Mouse (Mus musculus) liver, adult 2 months (tissue): Measurements from ENCODE around the gene Rabggta. TPM values are rescaled to one million over a fixed set of nuclear protein-coding genes. Genes with fewer than 3 reads are reported as not detected.

Experiments used
- DNase-seq: peaks from one replicate; pipeline ENCODE4 v3.0.0-alpha.2; 2011; ENCODE audit warnings: low read depth, low spot score; ENCODE audit errors: extremely low read depth
- H3K27ac ChIP-seq: fragments of 200-500 bp; replicated peaks from 2 replicates; pipeline ENCODE4 v1.5.1; 2012; ENCODE audit warnings: low read depth, mild to moderate bottlenecking, control low read depth, inconsistent platforms, low read length; ENCODE audit not compliant: insufficient read depth
- H3K27me3 ChIP-seq: fragments of 200-500 bp; 2 replicates; pipeline ENCODE4 v1.6.1; 2012; ENCODE audit warnings: mild to moderate bottlenecking, moderate library complexity, low read length, inconsistent platforms; ENCODE audit not compliant: control insufficient read depth, insufficient read depth
- H3K36me3 ChIP-seq: fragments of 200-500 bp; 2 replicates; pipeline ENCODE4 v1.6.1; 2012; ENCODE audit warnings: low read length, inconsistent platforms; ENCODE audit not compliant: control insufficient read depth, insufficient read depth
- H3K4me1 ChIP-seq: fragments of 200-500 bp; 2 replicates; pipeline ENCODE4 v1.6.1; 2011; ENCODE audit warnings: low read length; ENCODE audit not compliant: control insufficient read depth, insufficient read depth
- H3K4me3 ChIP-seq: fragments of 200-500 bp; 2 replicates; pipeline ENCODE4 v1.5.1; 2011; ENCODE audit warnings: low read depth, mild to moderate bottlenecking, control low read depth, low read length, moderate library complexity; ENCODE audit not compliant: insufficient read depth
- H3K79me2 ChIP-seq: fragments of 200-500 bp; 2 replicates; pipeline ENCODE4 v1.6.1; 2012; ENCODE audit warnings: inconsistent platforms, mild to moderate bottlenecking, low read length, moderate library complexity; ENCODE audit not compliant: control insufficient read depth, insufficient read depth
- H3K9ac ChIP-seq: fragments of 200-500 bp; 2 replicates; pipeline ENCODE4 v1.6.1; 2012; ENCODE audit warnings: low read depth, mild to moderate bottlenecking, control low read depth, inconsistent platforms, low read length
- CTCF ChIP-seq: fragments of 200-500 bp; IDR thresholded peaks from 2 replicates; pipeline ENCODE4 v1.5.1; 2011; ENCODE audit warnings: low read depth, low read length, control low read depth
- POLR2A ChIP-seq: fragments of 200-500 bp; IDR thresholded peaks from 2 replicates; pipeline ENCODE4 v1.6.1; 2011; ENCODE audit warnings: low read length, control low read depth; ENCODE audit not compliant: insufficient read depth; ENCODE audit errors: extremely low read depth
- WGBS: fragments of 180-500 bp; shearing (Covaris S2); methylation state at CpG from one replicate; pipeline ENCODE4 v1.1.7; 2018; 5-methylcytosine and 5-hydroxymethylcytosine counted together
- polyA plus RNA-seq: library from polyadenylated mRNA; depleted of rRNA; stranded (reverse); fragments of >200 nt; gene quantifications from 2 replicates; pipeline ENCODE4 v1.2.3, GENCODE M21; 2012
- total RNA-seq: library from RNA; depleted of rRNA; stranded (reverse); fragments of >200 nt; gene quantifications from 2 replicates; pipeline ENCODE4 v1.2.3, GENCODE M21; 2014

The Rabggta gene
- total and polyA plus RNA-seq, 2 experiments, result 28.7 to 64.0 TPM

GRCm38 (mm10) chr14:55737086-55737687 lies 15.1 kb upstream of the Rabggta start:
- TF ChIP-seq POLR2A, result no peak
- TF ChIP-seq CTCF, result no peak
- H3K27ac ChIP-seq, result peak overlapping the region; percentile 15
- H3K4me3 ChIP-seq, result no peak overlapping the region
- peak; percentile 54 for DNase-seq
- H3K4me1 ChIP-seq, result peaks cover 12% of the 10 kb centered on the region
- no peak overlapping the region for H3K9ac ChIP-seq
- whole genome bisulfite sequencing, result 56% methylated on average over 9 of the region's 9 CpGs
- H3K36me3 ChIP-seq, result peaks cover 27% of the 10 kb centered on the region
- no peaks in the 10 kb centered on the region for H3K27me3 ChIP-seq
- H3K79me2 ChIP-seq, result no peaks in the 10 kb centered on the region

GRCm38 (mm10) chr14:55735758-55736157 lies 13.7 kb upstream of the Rabggta start:
- Histone ChIP-seq H3K4me3 (no peak overlapping the region), H3K36me3 (peaks cover 18% of the 10 kb centered on the region), H3K79me2 (no peaks in the 10 kb centered on the region), H3K9ac (no peak overlapping the region), H3K4me1 (peaks cover 12% of the 10 kb centered on the region), H3K27me3 (no peaks in the 10 kb centered on the region), H3K27ac (peak overlapping the region; percentile 63)
- peak; percentile 45 for DNase-seq
- no peak for TF ChIP-seq POLR2A
- WGBS, result 74% methylated on average over 4 of the region's 4 CpGs

DNA sequence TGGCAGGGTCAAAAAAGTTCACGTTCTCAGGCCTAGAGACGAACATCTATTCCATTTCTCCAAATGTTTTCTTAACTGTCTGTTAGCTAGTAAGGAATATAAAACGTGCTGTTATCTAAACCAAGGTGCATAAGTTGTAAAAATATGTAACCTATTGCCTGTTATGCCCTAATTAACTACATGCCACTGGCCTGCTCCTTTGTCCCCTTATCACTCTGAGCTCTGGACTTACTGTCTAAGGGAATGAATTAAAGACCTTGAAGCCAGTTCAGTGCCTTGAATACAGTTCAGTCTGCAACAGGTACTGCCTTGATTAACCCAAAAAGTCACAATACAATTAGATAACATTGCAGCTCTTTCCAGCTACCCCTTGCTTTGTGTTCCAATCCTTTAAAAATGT lies 13.3 kb upstream of the Rabggta start:
- Histone ChIP-seq H3K4me1 (peaks cover 12% of the 10 kb centered on the region), H3K79me2 (no peaks in the 10 kb centered on the region), H3K9ac (no peak overlapping the region), H3K36me3 (peaks cover 16% of the 10 kb centered on the region), H3K27ac (no peak overlapping the region), H3K27me3 (no peaks in the 10 kb centered on the region), H3K4me3 (no peak overlapping the region)
- TF ChIP-seq POLR2A, result no peak
- no peak for DNase-seq
- WGBS, result 58% methylated on average over 3 of the region's 3 CpGs

DNA sequence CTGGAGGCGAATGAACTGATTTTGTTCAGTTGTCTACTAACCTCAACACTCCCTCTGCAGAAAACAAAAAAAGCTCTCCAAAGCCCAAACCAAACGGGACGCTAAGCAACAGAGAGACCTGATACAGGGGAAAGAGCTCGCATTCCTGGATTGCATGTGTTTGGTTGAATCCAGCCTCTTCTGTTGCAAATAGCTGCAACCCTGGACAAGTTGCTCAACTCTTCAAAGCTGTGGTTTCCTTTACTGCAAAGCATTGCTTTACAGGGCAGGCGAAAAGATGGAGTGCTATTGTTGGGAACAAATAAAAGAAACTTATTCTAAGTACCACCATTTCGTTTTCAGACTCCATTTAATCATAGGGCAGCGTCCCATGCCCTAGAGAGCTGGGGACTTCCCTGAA lies 12.8 kb upstream of the Rabggta start:
- no peaks in the 10 kb centered on the region for H3K27me3 ChIP-seq
- H3K4me1 ChIP-seq, result peaks cover 9% of the 10 kb centered on the region
- H3K9ac ChIP-seq, result no peak overlapping the region
- 74% methylated on average over 7 of the region's 7 CpGs for WGBS
- peaks cover 12% of the 10 kb centered on the region for H3K36me3 ChIP-seq
- TF ChIP-seq POLR2A (no peak), CTCF (no peak)
- no peak for DNase-seq
- no peak overlapping the region for H3K4me3 ChIP-seq
- H3K79me2 ChIP-seq, result no peaks in the 10 kb centered on the region
- no peak overlapping the region for H3K27ac ChIP-seq

- Histone ChIP-seq H3K4me3 (no peak overlapping the region), H3K79me2 (no peaks in the 10 kb centered on the region), H3K27me3 (no peaks in the 10 kb centered on the region), H3K36me3 (peaks cover 8% of the 10 kb centered on the region), H3K4me1 (peaks cover 8% of the 10 kb centered on the region), H3K27ac (no peak overlapping the region), H3K9ac (no peak overlapping the region)
- 71% methylated on average over 10 of the region's 10 CpGs for WGBS
- DNase-seq, result no peak
- TF ChIP-seq CTCF (no peak), POLR2A (no peak)
Measured at GRCm38 (mm10) chr14:55733889-55734288, 11.8 kb upstream of the Rabggta start.

DNA sequence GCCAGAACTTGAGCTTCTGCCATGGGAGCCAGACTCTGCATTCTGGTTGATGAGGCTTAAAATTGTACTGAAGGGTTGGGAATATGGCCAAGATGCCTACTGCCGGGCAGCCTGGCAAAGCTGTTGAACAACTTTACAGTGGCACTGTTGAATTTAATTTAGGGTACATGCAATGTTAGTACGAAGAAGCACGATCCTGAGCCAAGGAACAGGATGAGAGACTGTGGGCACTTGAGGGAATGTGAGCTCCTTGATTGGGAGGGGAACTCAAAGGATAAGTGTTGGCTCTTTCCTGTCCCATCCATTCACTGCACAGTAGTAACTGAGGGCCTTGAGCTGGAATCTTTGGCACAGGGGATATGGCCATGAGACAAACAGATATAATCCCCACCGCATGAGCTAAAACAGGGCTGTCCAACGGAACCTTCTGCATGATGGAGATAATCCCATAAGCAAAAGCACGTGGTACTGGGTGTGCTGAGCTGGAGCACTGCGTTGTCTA lies 8.5 kb upstream of the Rabggta start:
- Histone ChIP-seq H3K36me3 (no peaks in the 10 kb centered on the region), H3K27me3 (no peaks in the 10 kb centered on the region), H3K4me3 (no peak overlapping the region), H3K4me1 (peaks cover 10% of the 10 kb centered on the region), H3K27ac (no peak overlapping the region), H3K79me2 (no peaks in the 10 kb centered on the region), H3K9ac (no peak overlapping the region)
- TF ChIP-seq CTCF (no peak), POLR2A (no peak)
- 88% methylated on average over 7 of the region's 7 CpGs for WGBS
- no peak for DNase-seq
